Mouse (Mus musculus) right cerebral cortex, adult 2 months (tissue): ENCODE measurements around the gene Dsn1.

ENCODE experiments used
- DNase-seq, 2 experiments: peaks; one replicate each; pipeline ENCODE4 v3.0.0; 2021 to 2022; ENCODE audit warnings: low spot score in 2 of 2

Dsn1 gene

GRCm38 (mm10) chr2:157021156-157021555 lies 14.2 kb upstream of the Dsn1 start:
- DNase-seq: no peak

DNA sequence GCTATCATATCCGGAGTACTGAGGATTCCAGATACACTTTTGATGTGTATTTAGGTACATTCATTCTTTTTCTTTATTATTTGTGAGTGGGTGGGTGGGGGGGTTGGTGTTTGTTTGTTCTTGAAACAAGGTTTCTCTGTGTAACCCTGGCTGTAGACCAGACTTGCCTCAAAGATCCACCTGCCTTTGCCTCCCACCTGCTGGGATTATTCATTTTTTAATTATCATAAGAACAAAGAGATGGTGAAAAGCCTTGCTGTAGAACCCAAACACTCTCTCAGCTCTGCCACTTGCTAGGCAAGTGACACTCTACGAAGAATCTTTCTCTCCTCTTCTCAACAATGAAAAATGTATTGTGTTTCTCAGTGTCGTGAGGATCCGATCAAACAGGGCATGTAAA lies 12.3 kb upstream of the Dsn1 start:
- no peak for DNase-seq

DNA sequence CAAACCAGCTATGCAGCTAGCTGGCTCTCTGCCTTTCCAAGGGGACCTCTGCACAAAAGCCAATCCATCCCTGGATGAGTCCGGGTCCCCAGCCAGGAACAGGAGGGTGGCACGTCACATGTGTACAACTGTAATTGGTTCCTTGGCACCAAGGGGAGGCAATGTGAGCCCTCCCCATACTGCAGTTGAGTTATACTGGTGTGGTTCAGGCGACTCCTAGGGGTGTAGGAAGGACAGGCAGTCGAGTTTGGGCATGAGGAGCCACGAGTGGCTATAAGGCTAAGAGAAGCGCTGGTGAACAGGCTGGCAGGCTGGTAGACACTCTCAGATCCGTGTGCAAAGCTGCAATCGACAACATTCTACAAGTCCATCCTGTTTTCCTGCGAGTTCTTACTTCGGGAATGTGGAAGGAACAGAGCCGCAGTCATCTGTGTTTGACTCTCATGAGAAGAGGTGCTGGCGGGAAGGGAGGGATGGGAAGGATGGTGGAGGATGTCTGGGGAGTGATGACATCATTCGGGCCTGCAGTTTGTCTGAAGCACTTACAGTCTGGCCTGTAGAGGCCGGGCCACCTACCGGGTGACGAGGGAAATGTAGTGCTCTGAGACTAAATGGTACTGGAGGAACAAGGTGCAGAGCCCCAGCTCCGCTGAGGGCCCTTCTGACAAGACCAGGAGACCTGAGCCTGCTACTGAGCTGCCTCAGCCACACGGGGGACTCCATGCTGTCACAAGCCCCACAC lies 9.7 kb upstream of the Dsn1 start:
- DNase-seq: no peak

DNA sequence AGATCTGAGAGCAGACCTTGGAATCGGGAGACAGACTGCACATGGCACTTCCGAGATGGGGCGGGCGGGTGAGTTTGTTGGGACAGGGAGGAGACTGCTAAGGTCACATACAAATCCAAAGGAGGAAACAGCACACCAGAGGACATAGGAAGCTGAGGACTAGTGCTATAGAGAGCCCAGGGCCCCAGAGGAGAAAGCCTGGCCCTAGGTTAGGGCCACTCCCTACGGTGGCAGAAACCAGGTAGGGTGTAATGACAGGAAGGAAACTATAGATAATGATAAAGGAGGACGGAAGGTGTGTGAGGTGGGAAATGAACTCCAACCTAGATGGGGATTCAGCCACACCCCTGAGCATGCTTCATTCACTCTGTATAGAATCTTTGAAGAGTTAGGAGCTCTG lies 5.4 kb upstream of the Dsn1 start:
- no peak for DNase-seq

DNA sequence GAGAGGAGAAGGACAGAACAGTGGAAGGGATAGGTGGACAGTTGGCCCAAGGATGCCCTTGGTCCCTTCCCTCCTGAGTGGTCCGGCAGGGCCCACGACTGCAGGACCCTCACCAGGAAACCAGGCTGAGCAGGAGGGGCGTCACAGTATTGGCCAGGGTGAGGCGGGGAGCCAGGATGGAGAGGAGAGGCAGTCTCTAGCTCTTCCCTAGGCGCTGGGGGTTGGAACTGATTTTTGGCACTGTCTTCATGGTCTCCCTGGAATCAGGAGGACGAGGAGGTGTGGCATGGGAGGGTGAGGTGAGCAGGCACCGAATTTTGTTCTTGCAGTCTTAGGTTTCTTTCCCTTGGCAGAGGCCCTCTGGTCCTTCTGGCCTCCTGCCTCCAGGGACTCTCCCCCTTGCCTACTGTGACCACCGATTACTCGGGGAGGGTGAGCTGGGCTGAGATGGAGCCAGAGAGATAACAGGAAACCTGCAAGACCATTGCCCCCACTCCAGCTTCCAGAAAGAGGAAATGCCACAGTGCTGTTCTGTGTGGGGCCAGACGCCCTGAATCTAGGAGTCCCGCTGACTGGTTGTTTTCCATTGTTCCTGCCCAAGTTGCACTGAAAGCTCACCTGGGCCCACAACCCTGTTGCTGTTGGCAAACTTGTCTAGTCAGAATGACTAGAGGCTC lies 3.8 kb upstream of the Dsn1 start:
- no peak for DNase-seq

GRCm38 (mm10) chr2:157010121-157010520 lies 3.2 kb upstream of the Dsn1 start:
- DNase-seq: peak in 1 of 2 experiments; percentile 29

GRCm38 (mm10) chr2:157008509-157008908 lies 1.6 kb upstream of the Dsn1 start:
- DNase-seq: no peak

DNA sequence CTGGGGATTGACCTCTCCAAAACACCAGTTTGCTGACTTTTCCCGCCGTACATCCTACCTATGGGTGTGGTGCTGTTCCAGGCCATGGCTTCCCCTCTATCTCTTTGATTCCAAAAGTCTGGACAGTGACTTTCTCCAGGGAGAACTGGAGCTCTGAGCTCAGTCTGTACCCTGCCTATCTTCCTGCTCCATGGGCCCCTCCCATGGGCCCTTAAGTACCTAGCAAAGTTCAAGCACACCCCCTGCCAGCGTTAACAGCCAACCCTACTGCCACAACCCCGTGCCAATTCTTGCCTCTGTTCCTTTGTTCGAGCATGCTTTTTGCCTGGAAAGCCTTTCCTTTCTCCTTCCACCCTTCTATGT lies 261 bp upstream of the Dsn1 start:
- DNase-seq: no peak

DNA sequence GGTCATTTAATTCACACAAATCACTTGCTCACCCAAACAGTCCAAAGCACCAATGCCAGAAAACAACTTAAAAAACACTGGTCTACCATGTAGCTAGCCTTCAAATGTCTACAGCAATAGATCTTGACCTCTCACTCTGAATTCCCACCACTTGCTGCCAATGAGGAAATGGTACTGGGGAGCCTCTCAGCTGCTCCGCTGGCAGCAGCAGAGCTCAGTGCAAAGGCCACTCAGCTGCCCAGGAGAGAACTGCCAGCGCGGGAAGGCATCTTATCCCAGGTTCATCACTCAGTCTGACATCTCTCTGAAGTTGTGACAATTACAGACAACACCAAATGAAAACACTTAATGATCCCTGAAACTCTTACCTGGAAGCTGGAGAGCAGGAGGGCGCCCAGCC lies 4.6 kb downstream of the Dsn1 start:
- DNase-seq: no peak

GRCm38 (mm10) chr2:156998263-156998662 lies 8.7 kb downstream of the Dsn1 start:
- DNase-seq: no peak

- peak; percentile 60 to 62 for DNase-seq
Measured at GRCm38 (mm10) chr2:156996576-156996975, 10.4 kb downstream of the Dsn1 start.

GRCm38 (mm10) chr2:156991470-156992319 lies 15.3 kb downstream of the Dsn1 start, which contains the start of gene Ndrg3:
Ndrg3 (minus strand) TSS chr2:156992056.
- peak; percentile 94 to 97 for DNase-seq

DNA sequence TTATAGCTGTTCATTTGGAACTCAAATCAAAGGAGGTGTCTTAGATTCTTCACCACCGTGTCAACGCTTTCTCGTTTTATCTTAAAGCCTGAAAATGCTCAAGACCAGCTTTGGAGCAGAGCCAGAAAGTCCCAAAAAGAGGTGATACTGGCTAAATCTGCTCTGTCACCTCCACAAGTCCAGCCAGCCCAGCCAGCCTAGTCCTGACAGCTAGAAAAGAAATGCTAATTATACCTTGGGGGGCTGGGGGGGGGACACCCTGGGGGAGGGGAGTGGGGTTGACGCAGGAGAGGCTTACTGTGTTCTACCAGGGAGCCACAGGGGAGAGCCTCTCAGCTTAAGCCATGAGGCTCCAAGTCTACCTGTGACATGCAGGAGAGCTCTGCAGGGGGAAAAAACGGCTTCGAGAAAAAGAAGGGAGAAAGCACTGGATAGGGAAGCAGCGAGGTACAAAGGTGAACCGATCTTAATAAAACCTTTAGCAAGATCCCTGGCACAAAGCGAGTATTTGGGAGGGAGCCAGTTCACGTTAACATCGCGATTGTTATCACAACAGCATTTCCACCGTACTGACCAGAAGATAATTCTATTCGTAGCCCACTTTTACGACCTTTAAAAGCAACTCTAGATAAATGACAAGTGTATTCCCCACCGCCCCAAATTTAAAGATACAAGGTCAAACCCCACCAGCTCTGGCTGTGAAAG lies 16.1 kb downstream of the Dsn1 start:
- peak; percentile 32 to 42 for DNase-seq

GRCm38 (mm10) chr2:156987316-156987715 lies 19.6 kb downstream of the Dsn1 start:
- no peak for DNase-seq

DNA sequence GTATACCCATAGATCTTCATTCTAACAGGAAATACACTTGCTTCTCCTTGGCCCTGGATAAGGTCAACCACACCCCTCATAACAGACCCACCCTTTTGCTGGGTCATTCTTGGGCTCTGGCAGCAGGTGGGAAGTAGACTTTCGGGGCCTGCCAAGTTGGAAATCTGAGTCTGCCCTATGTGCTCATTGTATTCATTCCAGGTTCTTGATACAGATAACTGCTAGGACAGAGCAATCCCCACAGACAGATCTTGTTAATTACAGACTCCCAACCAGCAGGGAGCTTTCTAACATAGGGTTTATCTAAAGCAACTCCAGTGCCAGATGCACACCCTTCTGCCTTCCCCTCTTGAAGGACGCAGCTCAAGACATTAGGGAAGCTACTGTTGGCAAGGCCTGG lies 24.1 kb downstream of the Dsn1 start:
- DNase-seq: no peak

GRCm38 (mm10) chr2:156981291-156981690 lies 25.7 kb downstream of the Dsn1 start:
- no peak for DNase-seq

DNA sequence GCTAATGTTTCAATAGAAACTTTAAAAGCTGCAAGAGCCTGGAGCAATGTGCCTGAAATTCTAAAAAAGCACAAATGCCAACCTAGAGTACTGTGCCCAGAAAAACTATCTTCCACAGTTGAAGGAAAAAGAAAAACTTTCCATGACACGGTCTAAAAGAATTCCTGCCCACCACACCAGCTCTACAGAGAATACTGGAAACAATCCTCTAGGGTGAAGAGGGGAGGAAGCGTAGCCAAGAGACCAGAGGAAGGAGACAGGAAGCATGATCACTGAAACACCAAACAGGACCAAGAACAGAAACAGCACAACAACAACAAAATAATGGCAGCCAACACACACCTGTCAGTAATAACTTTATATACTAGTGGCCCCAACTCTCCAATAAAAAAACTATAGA lies 26.9 kb downstream of the Dsn1 start:
- DNase-seq: no peak

GRCm38 (mm10) chr2:156976711-156977110 lies 30.2 kb downstream of the Dsn1 start:
- DNase-seq: no peak

DNA sequence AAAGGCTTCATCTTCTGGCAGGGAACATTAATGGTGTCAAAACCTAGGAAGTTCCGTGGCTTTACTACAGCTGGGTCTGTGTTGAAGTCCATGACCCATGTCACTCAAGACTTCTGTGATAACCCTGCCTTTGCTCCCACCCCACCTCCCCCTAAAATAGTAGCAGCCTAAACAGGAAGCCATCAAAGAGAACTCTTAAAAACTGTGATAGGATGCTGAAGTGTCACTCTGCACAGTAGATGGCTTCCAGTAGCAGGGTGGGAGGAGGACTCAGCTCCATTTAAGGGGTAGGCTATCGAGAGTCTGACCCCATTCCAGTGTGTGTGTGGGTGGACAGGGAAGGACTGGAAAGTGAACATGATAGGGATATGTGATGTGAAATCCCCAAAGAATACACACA lies 32.0 kb downstream of the Dsn1 start:
- no peak for DNase-seq

DNA sequence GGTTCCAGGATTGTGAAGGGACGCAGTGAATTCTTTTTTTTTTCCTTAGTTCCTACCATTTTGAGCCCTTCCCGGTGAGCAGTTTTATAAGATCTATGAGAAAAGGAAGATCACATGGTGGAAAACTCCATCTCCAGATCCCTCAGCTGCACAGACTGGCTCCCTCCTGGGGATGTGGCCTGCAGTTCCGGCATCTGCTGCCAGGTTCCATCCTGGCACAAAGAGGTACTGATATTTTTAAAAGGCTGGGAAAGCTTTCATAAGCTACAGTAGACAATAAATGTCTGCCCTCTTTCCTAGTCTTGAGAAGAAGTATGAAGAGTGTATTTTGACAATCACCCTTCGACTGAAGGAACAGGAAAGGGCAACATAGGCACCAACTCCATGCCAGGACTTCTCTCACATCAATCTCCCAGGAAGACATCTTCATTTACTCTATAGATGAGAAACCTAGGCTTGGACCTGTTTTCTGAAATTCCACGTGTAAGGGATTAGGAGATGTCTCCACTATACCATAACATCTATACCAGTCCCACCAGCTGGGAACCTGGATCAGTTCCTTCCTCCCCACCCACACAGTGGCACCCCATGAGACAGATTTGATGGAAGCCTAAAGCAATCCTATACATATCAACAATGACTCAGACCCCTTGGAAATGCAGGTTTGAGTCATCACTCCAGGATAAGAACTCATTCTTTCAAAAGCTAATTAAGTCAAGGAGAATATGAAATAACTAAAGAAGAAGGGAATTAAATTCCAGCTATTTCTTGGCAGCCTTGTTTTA lies 33.4 kb downstream of the Dsn1 start:
- peak; percentile 83 to 86 for DNase-seq

DNA sequence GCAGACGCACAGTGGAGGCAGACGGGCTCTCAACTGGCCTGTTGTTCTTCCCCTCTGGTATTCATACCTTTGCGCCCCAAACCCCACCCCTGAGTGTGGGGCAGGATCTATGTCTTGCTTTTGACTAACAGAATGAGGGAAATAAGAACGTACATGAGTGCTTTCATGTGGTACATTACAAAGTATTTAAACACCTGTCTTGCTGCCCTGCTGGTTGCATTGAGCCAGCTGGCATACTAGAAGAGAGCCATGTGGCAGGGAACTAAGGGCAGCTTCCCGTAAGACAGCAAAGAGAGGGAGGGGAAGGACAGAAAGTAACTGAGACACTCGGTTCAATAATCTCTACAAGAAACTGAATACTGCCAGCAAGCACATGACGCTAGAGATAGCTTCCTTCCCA lies 36.7 kb downstream of the Dsn1 start:
- DNase-seq: no peak
